Mouse (Mus musculus) hindbrain, embryonic 12.5 days (tissue): Measurements from ENCODE around the gene BC051665. TPM values are rescaled to one million over a fixed set of nuclear protein-coding genes. Genes with fewer than 3 reads are reported as not detected.

Experiments
- ATAC-seq: fragments of 200-750 bp; cut with Nextera tagmentation; 2 replicates; pipeline ENCODE4 v1.8.0; 2017; ENCODE audit warnings: moderate TSS enrichment; ENCODE audit not compliant: low FRiP score
- H3K27ac ChIP-seq: fragments of 300-500 bp; sonication (generic); 2 replicates; pipeline ENCODE4 v1.5.1; 2016; ENCODE audit warnings: mild to moderate bottlenecking
- H3K27me3 ChIP-seq: fragments of 300-500 bp; sonication (generic); 2 replicates; pipeline ENCODE4 v1.6.1; 2016; ENCODE audit warnings: mild to moderate bottlenecking
- H3K36me3 ChIP-seq: fragments of 300-500 bp; sonication (generic); 2 replicates; pipeline ENCODE4 v1.6.1; 2016; ENCODE audit warnings: mild to moderate bottlenecking
- H3K4me1 ChIP-seq: fragments of 300-500 bp; sonication (generic); 2 replicates; pipeline ENCODE4 v1.6.1; 2016
- H3K4me2 ChIP-seq: fragments of 300-500 bp; sonication (generic); replicated peaks from 2 replicates; pipeline ENCODE4 v1.6.1; 2016; ENCODE audit warnings: mild to moderate bottlenecking
- H3K4me3 ChIP-seq: fragments of 300-500 bp; sonication (generic); 2 replicates; pipeline ENCODE4 v1.5.1; 2016; ENCODE audit warnings: mild to moderate bottlenecking
- H3K9ac ChIP-seq: fragments of 300-500 bp; sonication (generic); 2 replicates; pipeline ENCODE4 v1.6.1; 2016; ENCODE audit warnings: mild to moderate bottlenecking, moderate library complexity
- H3K9me3 ChIP-seq: fragments of 300-500 bp; sonication (generic); replicated peaks from 2 replicates; pipeline ENCODE4 v1.6.1; 2016; ENCODE audit warnings: mild to moderate bottlenecking
- WGBS: fragments of 180-500 bp; shearing (Covaris S2); methylation state at CpG from one replicate; pipeline ENCODE4 v1.1.7; 2016; 5-methylcytosine and 5-hydroxymethylcytosine counted together
- polyA plus RNA-seq: library from polyadenylated mRNA; unstranded; fragments of >200 nt; fragmentation: Nextera tagmentation; extraction: Ambion mirVana; gene quantifications from 2 replicates; pipeline ENCODE4 v1.2.1, GENCODE M21; 2016

Gene BC051665
- polyA plus RNA-seq, 1 experiment from 2014 or later, result not detected

DNA sequence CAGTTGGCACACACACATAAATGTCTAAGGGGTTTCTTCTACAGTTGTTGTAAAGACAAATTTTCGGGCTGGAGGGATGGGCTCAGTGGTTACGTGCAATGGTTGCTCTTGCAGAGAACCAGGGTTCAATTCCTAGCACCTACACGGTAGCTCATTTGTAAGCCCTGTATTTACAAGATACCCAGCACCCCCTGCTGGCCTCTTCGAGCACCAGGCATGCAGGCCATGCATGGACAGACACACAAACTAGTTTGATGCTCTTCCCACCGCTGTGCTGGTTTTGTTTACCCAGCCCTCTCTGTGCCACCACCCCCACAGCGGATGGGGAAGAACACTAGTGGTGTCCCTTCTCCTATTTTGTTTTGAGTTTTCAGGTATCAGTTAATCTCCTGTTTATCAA is 45.9 kb downstream of the BC051665 start:
- ATAC-seq, result no peak
- no peaks in the 10 kb centered on the region for H3K27me3 ChIP-seq
- H3K9me3 ChIP-seq, result no peaks in the 10 kb centered on the region
- H3K4me3 ChIP-seq, result no peak overlapping the region
- peaks cover 10% of the 10 kb centered on the region for H3K4me1 ChIP-seq
- WGBS, result 83% methylated on average over 6 of the region's 6 CpGs
- H3K36me3 ChIP-seq, result peaks cover 29% of the 10 kb centered on the region
- H3K4me2 ChIP-seq, result no peak overlapping the region
- H3K9ac ChIP-seq, result no peak overlapping the region
- H3K27ac ChIP-seq, result no peak overlapping the region

DNA sequence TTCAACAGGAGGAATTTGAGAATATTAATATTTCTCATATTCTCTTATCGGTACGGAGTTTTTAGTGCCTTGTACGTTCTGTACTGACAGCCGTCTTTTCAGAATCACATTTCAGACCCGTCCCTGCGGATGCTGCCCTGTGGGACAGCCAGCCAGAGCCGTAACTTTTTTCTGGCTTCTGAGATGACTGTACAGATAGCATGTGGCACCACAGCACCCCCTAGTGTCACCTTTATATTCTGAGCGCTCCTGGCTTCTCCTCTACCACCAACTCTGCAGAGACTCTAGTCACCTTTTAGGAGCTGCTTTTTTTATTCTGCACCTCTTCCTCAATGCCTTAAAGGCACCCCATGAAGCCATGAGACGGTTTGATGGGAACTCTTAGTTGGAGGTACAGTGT is 47.7 kb downstream of the BC051665 start:
- Histone ChIP-seq H3K27me3 (no peaks in the 10 kb centered on the region), H3K36me3 (peaks cover 45% of the 10 kb centered on the region), H3K4me3 (no peak overlapping the region), H3K4me2 (peak overlapping the region; percentile 31), H3K9me3 (no peaks in the 10 kb centered on the region), H3K9ac (no peak overlapping the region), H3K27ac (no peak overlapping the region), H3K4me1 (peaks cover 10% of the 10 kb centered on the region)
- ATAC-seq, result peak; percentile 42
- WGBS, result 18% methylated on average over 9 of the region's 9 CpGs

DNA sequence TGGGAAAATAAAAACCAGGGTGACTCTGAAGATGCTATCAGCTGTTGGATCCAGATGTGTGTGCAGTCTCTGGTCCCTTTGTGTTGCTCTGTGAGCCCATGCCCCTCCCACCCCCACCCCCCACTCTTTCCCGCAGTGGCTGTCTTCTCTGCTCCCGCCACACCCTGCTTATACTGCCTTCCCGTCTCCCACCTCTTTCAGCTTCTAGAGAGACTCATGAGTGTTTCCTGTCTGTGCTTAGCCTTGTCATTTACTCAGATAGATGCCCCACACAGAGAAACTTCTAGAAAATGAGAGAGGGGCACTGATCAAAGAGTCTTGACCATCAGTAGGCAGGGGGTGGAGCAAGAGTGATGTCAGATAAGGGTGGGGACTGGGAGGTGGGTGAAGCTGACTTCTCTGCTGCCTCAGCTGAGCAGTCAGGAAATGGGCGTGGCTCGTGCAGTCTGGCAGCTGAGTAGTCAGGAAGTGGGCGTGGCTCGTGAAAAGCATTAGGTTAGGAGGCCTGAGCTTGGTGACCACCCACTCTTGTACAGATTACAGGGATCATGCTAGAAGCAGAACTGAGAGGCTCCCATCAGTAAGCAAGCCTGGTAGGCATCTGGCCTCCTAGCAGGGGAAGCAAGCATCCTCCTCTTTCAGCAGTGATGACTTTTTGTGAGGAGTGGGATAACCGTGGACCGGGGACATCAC is 48.4 kb downstream of the BC051665 start:
- H3K9me3 ChIP-seq, result no peaks in the 10 kb centered on the region
- WGBS, result 19% methylated on average over 9 of the region's 9 CpGs
- peak; percentile 64 for ATAC-seq
- H3K36me3 ChIP-seq, result peaks cover 46% of the 10 kb centered on the region
- H3K27me3 ChIP-seq, result no peaks in the 10 kb centered on the region
- H3K27ac ChIP-seq, result no peak overlapping the region
- H3K4me3 ChIP-seq, result no peak overlapping the region
- peaks cover 10% of the 10 kb centered on the region for H3K4me1 ChIP-seq
- H3K4me2 ChIP-seq, result peak overlapping the region; percentile 31
- no peak overlapping the region for H3K9ac ChIP-seq

- Histone ChIP-seq H3K4me1 (peaks cover 10% of the 10 kb centered on the region), H3K4me3 (no peak overlapping the region), H3K27ac (no peak overlapping the region), H3K36me3 (peaks cover 43% of the 10 kb centered on the region), H3K27me3 (no peaks in the 10 kb centered on the region), H3K9me3 (no peaks in the 10 kb centered on the region), H3K9ac (no peak overlapping the region), H3K4me2 (no peak overlapping the region)
- no peak for ATAC-seq
- 66% methylated on average over 13 of the region's 13 CpGs for WGBS
These were observed 49.6 kb downstream of the BC051665 start for GRCm38 (mm10) chr13:60736421-60737105.

DNA sequence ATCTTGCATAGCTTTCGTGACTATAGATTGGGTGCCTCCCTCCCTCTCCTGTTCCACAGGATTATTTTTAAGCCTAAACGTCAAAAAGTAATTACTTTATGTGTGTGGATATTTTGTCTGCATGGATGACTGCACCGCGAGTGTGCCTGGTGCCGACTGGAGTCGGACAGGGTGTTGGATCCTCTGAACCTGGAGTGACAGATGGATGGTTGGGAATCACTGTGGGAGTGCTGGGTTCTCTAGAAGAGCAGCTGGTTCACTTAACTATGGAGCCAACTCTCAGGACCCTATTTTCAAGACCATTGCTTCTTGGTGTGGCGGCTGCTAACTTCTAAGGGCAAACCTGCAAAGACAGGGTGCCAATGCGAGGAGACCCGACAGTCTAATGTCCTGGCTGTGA is 50.9 kb downstream of the BC051665 start:
- no peaks in the 10 kb centered on the region for H3K9me3 ChIP-seq
- no peaks in the 10 kb centered on the region for H3K27me3 ChIP-seq
- 90% methylated on average over 9 of the region's 9 CpGs for WGBS
- no peak overlapping the region for H3K4me2 ChIP-seq
- H3K9ac ChIP-seq, result no peak overlapping the region
- ATAC-seq, result no peak
- no peak overlapping the region for H3K27ac ChIP-seq
- H3K36me3 ChIP-seq, result peaks cover 47% of the 10 kb centered on the region
- H3K4me1 ChIP-seq, result peaks cover 10% of the 10 kb centered on the region
- H3K4me3 ChIP-seq, result no peak overlapping the region

Other genes starting within 250 kb of the BC051665 start
- gene Dapk1, start 184.4 kb downstream of the BC051665 start, polyA plus RNA-seq, result 42.0 and 43.2 TPM in 2 replicates
- gene Ctsll3, start 16.5 kb upstream of the BC051665 start, polyA plus RNA-seq, result not detected in 2 replicates
- gene 4930486L24Rik, start 78.1 kb upstream of the BC051665 start, polyA plus RNA-seq, result 0.17 and 0.30 TPM in 2 replicates
- not detected in 2 replicates for gene Gm49392, start 110.5 kb upstream of the BC051665 start, polyA plus RNA-seq
- gene Ctla2b, start 111.1 kb upstream of the BC051665 start, polyA plus RNA-seq, result 0.96 and 2.4 TPM in 2 replicates
- not detected in 2 replicates for gene Tpbpb, start 118.5 kb upstream of the BC051665 start, polyA plus RNA-seq
- gene Gm49393, start 149.2 kb upstream of the BC051665 start, polyA plus RNA-seq, result not detected in 2 replicates
- 0.64 and 1.6 TPM in 2 replicates for gene Gm49391, start 150.2 kb upstream of the BC051665 start, polyA plus RNA-seq
- gene Ctla2a, start 150.3 kb upstream of the BC051665 start, polyA plus RNA-seq, result 10.1 and 14.1 TPM in 2 replicates
- gene Tpbpa, start 155.6 kb upstream of the BC051665 start, polyA plus RNA-seq, result not detected in 2 replicates
- gene Ctsj, start 219.6 kb upstream of the BC051665 start, polyA plus RNA-seq, result not detected in 2 replicates